Mouse (Mus musculus): Measurements from ENCODE around the gene Hcn2. TPM values are rescaled to one million over a fixed set of nuclear protein-coding genes. Genes with fewer than 3 reads are reported as not detected.

Hcn2 gene
- 100 to 1,000 TPM; 162 to 182 (median 166) TPM for total RNA-seq (2022)

- no peak for DNase-seq (ENCODE audit: low spot score in 2 of 2)
These were observed at the start of gene Hcn2 for GRCm38 (mm10) chr10:79716254-79716987. Gene Hcn2, plus strand, starts transcription at chr10:79716634.

GRCm38 (mm10) chr10:79668076-79668475 lies 48.4 kb upstream of the Hcn2 start:
- DNase-seq (ENCODE audit: low spot score in 2 of 2), result no peak

GRCm38 (mm10) chr10:79668771-79669575 lies 47.5 kb upstream of the Hcn2 start, which contains the start of gene Tpgs1:
Gene Tpgs1, plus strand, starts transcription at chr10:79669369.
- DNase-seq (ENCODE audit: low spot score in 2 of 2), result peak; percentile 91 to 92

DNA sequence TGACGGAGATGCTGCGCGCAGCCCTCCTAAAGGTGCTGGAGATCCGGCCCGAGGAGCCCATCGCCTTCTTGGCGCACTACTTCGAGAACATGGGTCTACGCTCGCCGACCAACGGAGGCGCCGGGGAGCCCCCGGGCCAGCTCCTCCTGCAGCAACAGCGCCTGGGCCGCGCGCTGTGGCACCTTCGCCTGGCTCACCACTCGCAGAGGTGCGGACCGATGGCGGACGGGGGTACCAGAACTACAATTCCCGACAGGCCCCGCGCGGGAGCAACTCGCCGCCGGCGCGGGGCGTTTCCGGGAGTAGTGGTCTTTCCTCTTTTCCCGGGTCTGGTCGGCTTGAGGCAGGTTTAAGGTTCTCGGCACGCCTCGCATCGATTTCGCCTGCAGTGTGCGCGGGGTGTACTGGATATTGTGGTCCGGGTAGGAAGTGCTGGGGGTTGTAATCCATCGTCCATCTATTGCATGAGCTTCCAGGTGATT lies 46.8 kb upstream of the Hcn2 start:
- DNase-seq (ENCODE audit: low spot score in 2 of 2), result peak; percentile 70 to 78

- no peak for DNase-seq (ENCODE audit: low spot score in 2 of 2)
These were observed 46.2 kb upstream of the Hcn2 start for GRCm38 (mm10) chr10:79670071-79670888.

GRCm38 (mm10) chr10:79671396-79672087 lies 44.9 kb upstream of the Hcn2 start:
- DNase-seq (ENCODE audit: low spot score in 2 of 2), result no peak

GRCm38 (mm10) chr10:79672088-79672455 lies 44.4 kb upstream of the Hcn2 start:
- DNase-seq (ENCODE audit: low spot score in 2 of 2), result no peak

DNA sequence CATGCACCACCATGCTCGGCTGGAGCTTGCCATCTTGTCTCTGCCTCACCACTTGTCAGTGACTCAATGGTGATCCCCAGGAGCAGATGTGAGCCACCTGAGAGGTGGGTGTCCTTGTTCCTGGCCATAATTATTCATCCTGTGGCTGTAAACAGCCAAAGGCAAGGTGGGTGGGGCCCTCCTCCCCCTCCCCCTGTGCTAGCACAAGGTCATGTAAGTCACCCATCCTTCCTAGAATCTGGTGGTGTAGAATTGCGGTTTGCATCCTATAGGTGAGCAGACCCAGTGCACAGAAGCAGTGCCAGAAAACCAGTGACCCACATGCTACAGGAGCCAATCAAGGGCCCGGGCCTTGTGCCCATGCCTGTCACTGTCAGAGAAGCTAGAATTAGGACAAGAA lies 43.4 kb upstream of the Hcn2 start:
- no peak for DNase-seq (ENCODE audit: low spot score in 2 of 2)

- DNase-seq (ENCODE audit: low spot score in 2 of 2), result no peak
These were observed 40.9 kb upstream of the Hcn2 start for GRCm38 (mm10) chr10:79675346-79676035.

- no peak for DNase-seq (ENCODE audit: low spot score in 2 of 2)
These were observed 35.6 kb upstream of the Hcn2 start for GRCm38 (mm10) chr10:79680606-79681495.

DNA sequence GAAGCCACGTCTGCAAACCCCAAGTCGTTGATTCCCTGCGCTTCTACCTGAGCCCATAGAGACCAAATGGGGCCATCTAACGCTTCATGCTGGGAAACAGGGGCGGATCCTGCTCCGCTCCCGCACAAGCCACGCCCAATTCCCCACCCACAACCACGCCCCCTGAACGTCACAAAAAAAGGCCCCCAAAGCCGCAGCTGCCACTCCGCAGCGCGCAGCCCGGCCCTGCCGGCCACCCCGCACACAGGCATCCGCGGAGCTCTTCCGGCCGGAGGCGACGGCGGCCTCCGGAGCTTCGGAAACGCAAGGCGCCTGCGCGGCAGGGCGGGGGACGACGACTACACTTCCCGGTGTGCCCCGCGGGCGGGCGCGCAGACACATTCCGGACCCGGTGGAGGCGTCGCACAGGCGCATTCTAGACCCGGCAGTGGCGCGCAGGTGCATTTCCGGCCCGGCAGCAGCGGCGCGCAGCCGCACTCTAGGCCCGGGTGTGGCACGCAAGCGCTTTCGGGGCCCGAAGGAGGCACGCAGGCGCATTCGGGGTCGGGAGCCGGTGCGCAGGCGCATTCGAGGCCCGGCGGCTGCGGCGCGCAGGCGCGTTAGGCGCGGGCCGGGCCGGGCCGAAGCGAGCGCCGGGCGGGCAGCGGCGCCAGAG lies 34.7 kb upstream of the Hcn2 start, which contains the start of gene Cdc34:
TSS of gene Cdc34 (plus strand) at position 605 of the 655 bp plus-strand sequence.
- peak; percentile 98 to 100 for DNase-seq (ENCODE audit: low spot score in 2 of 2)

GRCm38 (mm10) chr10:79682551-79682915 lies 33.9 kb upstream of the Hcn2 start:
- DNase-seq (ENCODE audit: low spot score in 2 of 2), result no peak

DNA sequence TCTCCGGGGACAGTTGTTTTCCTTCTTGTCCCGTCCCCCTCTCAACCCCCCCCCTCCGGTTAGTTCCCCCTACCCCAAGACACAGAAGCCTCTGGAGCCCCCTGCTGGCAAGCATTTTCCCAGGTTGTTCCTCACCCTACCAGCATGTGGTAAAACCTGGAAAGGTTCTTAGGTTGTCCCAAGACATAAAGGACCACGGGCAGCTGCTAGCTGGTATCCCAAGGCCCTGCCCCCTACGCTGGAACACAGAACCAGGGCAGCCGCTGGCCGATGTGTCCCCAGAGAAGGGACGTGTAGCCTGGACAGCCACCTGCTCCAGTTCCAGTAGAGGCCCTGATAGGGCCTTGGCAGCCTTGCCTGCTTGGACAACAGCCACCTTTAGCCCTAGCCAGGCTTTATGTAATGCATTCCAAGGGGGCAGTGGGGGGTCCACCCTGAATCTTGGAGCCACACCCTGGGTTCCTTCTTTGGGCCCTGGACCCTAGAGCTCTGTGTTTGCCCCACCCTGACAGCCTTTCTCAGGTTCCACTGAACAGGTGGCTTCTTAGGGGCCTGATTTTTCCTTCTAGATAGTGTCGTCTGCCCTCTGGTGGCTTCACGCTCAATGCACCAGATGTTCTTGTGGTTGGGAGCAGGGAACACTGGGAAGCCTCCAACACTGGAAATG lies 33.4 kb upstream of the Hcn2 start:
- no peak for DNase-seq (ENCODE audit: low spot score in 2 of 2)

GRCm38 (mm10) chr10:79683726-79684640 lies 32.5 kb upstream of the Hcn2 start:
- DNase-seq (ENCODE audit: low spot score in 2 of 2), result no peak

DNA sequence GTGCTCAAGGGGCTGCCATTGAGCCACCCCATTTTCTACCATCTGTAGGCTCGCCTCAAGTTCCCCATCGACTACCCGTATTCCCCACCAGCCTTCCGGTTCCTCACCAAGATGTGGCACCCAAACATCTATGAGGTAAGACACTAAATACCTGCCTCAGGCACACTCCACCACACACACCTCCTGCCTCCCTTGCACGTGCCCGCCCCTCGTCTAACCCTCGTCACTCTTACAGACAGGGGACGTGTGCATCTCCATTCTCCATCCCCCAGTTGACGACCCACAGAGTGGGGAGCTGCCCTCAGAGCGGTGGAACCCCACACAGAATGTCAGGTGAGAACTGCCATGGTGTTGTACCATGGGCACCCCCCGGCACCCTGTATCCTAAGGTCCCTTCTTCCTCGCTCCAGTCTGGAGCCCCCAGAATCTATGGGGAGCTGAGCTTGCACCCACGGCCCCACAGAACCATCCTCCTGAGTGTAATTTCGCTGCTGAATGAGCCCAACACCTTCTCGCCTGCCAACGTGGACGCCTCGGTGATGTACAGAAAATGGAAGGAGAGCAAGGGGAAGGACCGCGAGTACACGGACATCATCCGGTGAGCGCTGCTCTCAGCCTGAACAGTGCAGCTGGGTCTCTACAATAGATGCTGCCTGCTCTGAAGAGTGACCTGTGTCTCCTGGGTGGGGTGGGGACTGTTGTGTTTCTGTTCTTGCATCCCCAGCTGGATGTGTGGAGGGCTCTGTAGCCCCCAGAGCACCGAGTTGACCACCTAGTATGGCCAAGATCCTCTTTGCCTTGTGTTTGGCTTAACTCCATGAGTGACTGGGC lies 31.4 kb upstream of the Hcn2 start:
- DNase-seq (ENCODE audit: low spot score in 2 of 2), result no peak

DNA sequence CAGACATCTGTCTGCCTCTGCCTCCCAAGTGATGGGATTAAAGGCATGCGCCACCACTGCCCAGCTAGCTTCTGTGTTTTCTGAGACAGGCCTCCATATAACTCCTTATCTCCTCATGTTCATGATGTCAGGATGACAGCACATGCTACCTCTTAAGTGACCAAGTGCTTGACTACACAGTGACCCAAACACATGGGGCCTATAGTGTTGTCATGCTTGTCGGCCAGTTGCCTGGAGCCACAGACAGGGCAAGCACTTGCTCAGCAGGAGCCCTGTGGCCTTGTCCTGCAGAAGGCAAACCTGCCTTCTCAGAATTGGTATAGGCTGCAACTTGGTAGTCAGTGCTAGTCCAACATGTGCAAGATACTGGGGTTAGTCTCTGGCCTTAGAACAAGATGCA lies 30.2 kb upstream of the Hcn2 start:
- no peak for DNase-seq (ENCODE audit: low spot score in 2 of 2)
